Mouse (Mus musculus) kidney, adult 2 months (tissue): ENCODE data around the gene Prss30. TPM values are rescaled to one million over a fixed set of nuclear protein-coding genes. Genes with fewer than 3 reads are reported as not detected.

Source experiments
- DNase-seq: peaks from one replicate; pipeline ENCODE4 v3.0.0; 2021
- H3K27ac ChIP-seq: fragments of 200-500 bp; 2 replicates; pipeline ENCODE4 v1.5.1; 2012; ENCODE audit warnings: low read depth, low read length, control low read depth, inconsistent platforms; ENCODE audit not compliant: insufficient read depth
- H3K27me3 ChIP-seq: fragments of 200-500 bp; replicated peaks from 2 replicates; pipeline ENCODE4 v1.6.1; 2012; ENCODE audit warnings: mild to moderate bottlenecking, moderate library complexity, low read length, inconsistent platforms; ENCODE audit not compliant: control insufficient read depth, insufficient read depth
- H3K36me3 ChIP-seq: fragments of 200-500 bp; 2 replicates; pipeline ENCODE4 v1.6.1; 2012; ENCODE audit warnings: mild to moderate bottlenecking, moderate library complexity, low read length, inconsistent platforms; ENCODE audit not compliant: control insufficient read depth, insufficient read depth
- H3K4me1 ChIP-seq: fragments of 200-500 bp; 2 replicates; pipeline ENCODE4 v1.6.1; 2011; ENCODE audit warnings: low read length; ENCODE audit not compliant: control insufficient read depth, insufficient read depth
- H3K4me3 ChIP-seq: fragments of 200-500 bp; 2 replicates; pipeline ENCODE4 v1.5.1; 2011; ENCODE audit warnings: mild to moderate bottlenecking, low read depth, low read length, control low read depth; ENCODE audit not compliant: insufficient read depth
- CTCF ChIP-seq: fragments of 200-500 bp; conservative IDR thresholded peaks from 2 replicates; pipeline ENCODE4 v1.5.1; 2011; ENCODE audit warnings: low read depth, mild to moderate bottlenecking, control low read depth, low read length, moderate library complexity, mixed read lengths; ENCODE audit not compliant: insufficient read depth, insufficient read length
- POLR2A ChIP-seq: fragments of 200-500 bp; IDR thresholded peaks from one replicate; pipeline ENCODE4 v1.6.1; 2011; ENCODE audit warnings: low read depth, low read length, control low read depth
- WGBS: fragments of 180-500 bp; shearing (Covaris S2); methylation state at CpG from one replicate; pipeline ENCODE4 v1.1.7; 2018; 5-methylcytosine and 5-hydroxymethylcytosine counted together
- polyA plus RNA-seq: library from polyadenylated mRNA; depleted of rRNA; stranded (reverse); fragments of >200 nt; gene quantifications from 2 replicates; pipeline ENCODE4 v1.2.3, GENCODE M21; 2012

Gene Prss30
- polyA plus RNA-seq, 1 experiment: 0.95 TPM

DNA sequence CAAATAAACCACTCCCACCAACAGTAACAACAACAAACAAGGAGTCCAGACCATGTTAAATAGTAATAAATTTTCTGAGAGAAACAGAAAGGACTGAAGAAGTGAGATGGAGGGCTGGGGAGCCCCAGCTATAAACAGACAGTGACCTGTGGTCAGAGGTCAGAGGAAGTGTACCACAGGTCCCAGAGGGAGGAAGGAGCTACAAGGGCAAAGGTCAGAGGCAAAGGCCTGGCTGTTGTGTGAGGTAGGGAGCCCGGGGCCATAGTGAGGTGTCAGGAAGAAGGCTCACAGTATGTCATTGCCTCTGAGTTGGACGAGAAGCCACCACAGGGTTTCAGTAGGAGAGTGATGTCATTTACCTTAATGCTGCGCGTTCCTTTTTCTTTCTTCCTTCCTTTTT, 2.5 kb upstream of the Prss30 start:
- no peaks in the 10 kb centered on the region for H3K27me3 ChIP-seq
- 0 out of 2 replicates have a peak, but pooled peaks cover 3% of the 10 kb centered on the region for H3K4me1 ChIP-seq
- no peak overlapping the region for H3K4me3 ChIP-seq
- WGBS: 47% methylated on average over 4 of the region's 4 CpGs
- no peaks in the 10 kb centered on the region for H3K36me3 ChIP-seq
- peak; percentile 55 for DNase-seq
- H3K27ac ChIP-seq: no peak overlapping the region
- TF ChIP-seq POLR2A: no peak
- TF ChIP-seq CTCF: no peak

GRCm38 (mm10) chr17:23979471-23979870, 895 bp downstream of the Prss30 start:
- TF ChIP-seq POLR2A (no peak), CTCF (no peak)
- Histone ChIP-seq H3K4me3 (no peak overlapping the region), H3K4me1 (0 out of 2 replicates have a peak, but pooled peaks cover 3% of the 10 kb centered on the region), H3K27me3 (no peaks in the 10 kb centered on the region), H3K36me3 (no peaks in the 10 kb centered on the region), H3K27ac (no peak overlapping the region)
- 67% methylated on average over 3 of the region's 3 CpGs for WGBS
- no peak for DNase-seq

DNA sequence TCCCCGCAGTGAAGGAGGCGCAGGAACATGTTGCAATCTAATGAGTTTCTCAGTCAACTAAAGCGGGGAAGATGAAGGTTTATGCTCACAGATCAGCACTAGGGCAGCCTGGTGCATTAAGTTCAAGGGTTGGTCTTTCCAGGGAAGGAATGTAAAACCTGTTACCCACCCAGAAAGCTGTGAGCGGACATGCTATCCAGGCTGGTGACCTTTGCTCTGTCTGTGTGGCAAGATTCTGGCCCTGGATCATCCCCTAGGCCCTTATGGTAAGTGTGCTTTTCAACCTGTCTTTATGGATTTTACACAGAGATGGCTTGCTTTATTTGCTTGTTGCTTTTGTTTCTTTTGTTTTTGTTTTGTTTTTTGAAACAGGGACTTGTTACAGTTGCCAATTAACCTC, 3.7 kb downstream of the Prss30 start:
- DNase-seq: peak; percentile 52
- Histone ChIP-seq H3K4me1 (no peaks in the 10 kb centered on the region), H3K27me3 (no peaks in the 10 kb centered on the region), H3K36me3 (no peaks in the 10 kb centered on the region), H3K27ac (no peak overlapping the region), H3K4me3 (no peak overlapping the region)
- no peak for TF ChIP-seq CTCF
- TF ChIP-seq POLR2A: no peak
- WGBS: 70% methylated on average over 4 of the region's 4 CpGs

DNA sequence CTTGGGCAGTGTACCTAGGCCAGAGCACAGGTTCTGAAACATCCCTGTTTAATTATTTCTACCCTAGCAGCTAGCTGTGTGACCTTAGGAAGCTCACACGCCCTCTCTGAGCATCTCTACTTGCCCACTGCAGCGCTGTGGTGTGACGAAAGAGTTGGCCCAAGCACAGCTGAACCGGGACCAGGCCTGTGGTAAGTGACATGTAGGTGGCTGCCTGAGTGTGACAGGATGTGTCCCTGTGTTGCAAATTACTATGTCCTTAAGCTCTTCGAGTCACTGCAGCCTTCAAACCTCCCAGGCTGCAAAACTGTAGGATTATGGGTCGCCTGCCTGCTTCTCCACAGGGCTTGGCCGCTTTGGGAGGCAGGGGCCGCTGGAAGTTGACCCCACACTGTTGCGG, 9.1 kb downstream of the Prss30 start:
- Histone ChIP-seq H3K27me3 (no peaks in the 10 kb centered on the region), H3K4me3 (no peak overlapping the region), H3K4me1 (peaks cover 7% of the 10 kb centered on the region), H3K36me3 (no peaks in the 10 kb centered on the region), H3K27ac (no peak overlapping the region)
- no peak for DNase-seq
- 88% methylated on average over 9 of the region's 9 CpGs for WGBS
- TF ChIP-seq CTCF (no peak), POLR2A (no peak)

- Histone ChIP-seq H3K27ac (no peak overlapping the region), H3K27me3 (no peaks in the 10 kb centered on the region), H3K36me3 (no peaks in the 10 kb centered on the region), H3K4me1 (peaks cover 7% of the 10 kb centered on the region), H3K4me3 (no peak overlapping the region)
- WGBS: 4% methylated on average over 1 of the region's 1 CpGs
- peak; percentile 85 for DNase-seq
- TF ChIP-seq POLR2A (no peak), CTCF (peak; percentile 88)
These were observed 11.1 kb downstream of the Prss30 start for GRCm38 (mm10) chr17:23969231-23969630.

- Histone ChIP-seq H3K36me3 (no peaks in the 10 kb centered on the region), H3K27me3 (no peaks in the 10 kb centered on the region), H3K4me3 (no peak overlapping the region), H3K27ac (no peak overlapping the region), H3K4me1 (peaks cover 7% of the 10 kb centered on the region)
- DNase-seq: peak; percentile 56
- TF ChIP-seq CTCF (no peak; the same call in 1 of the 2 replicates), POLR2A (no peak)
- WGBS: 56% methylated on average over 2 of the region's 2 CpGs
These were observed 11.6 kb downstream of the Prss30 start for GRCm38 (mm10) chr17:23968780-23969179.

- Histone ChIP-seq H3K4me1 (peaks cover 7% of the 10 kb centered on the region), H3K27ac (peak overlapping the region; percentile 13; the same call in 1 of the 2 replicates), H3K36me3 (no peaks in the 10 kb centered on the region), H3K27me3 (no peaks in the 10 kb centered on the region), H3K4me3 (no peak overlapping the region)
- TF ChIP-seq POLR2A: no peak
- TF ChIP-seq CTCF: no peak
- 69% methylated on average over 10 of the region's 10 CpGs for WGBS
- peak; percentile 73 for DNase-seq
These were observed 13.5 kb downstream of the Prss30 start for GRCm38 (mm10) chr17:23966658-23967401.
